Mouse (Mus musculus) G1E (cell line): ENCODE results near the gene Smg9.

Experiments used
- CTCF ChIP-seq: IDR thresholded peaks from 2 replicates; pipeline ENCODE4 v1.5.1; 2012; ENCODE audit warnings: low read depth, low read length, inconsistent platforms, mixed read lengths
- GATA1 ChIP-seq: IDR thresholded peaks from 2 replicates; pipeline ENCODE4 v1.6.1; 2012; ENCODE audit warnings: borderline replicate concordance, low read length, inconsistent platforms, mixed read lengths
- TAL1 ChIP-seq: conservative IDR thresholded peaks from 2 replicates; pipeline ENCODE4 v1.6.1; 2012; ENCODE audit warnings: low read depth, low read length, inconsistent platforms, mixed read lengths

DNA sequence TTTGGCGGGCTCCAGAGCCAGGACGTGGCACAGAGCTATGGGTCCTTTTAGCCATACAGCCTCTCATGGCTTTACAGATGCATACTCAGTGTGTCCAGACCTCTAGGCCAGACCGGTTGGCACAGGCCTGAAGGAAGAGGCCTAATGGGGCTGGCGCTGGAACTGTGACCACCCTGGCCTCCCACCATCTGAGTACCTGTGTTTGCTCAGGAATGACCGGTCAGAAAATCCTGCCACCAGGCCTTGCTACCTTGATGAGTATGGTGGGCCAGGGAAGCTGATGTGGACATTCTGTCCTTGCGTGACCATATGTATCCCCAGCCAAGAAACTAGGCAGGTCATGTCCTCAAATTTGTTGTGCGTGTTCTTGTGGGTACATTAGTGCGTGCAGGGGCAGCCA is 27.7 kb downstream of the Smg9 start:
- TF ChIP-seq CTCF (no peak), GATA1 (no peak), TAL1 (no peak)
